Mouse (Mus musculus) kidney, embryonic 16.5 days (tissue): Measurements from ENCODE around the gene Cspg4. TPM values are rescaled to one million over a fixed set of nuclear protein-coding genes. Genes with fewer than 3 reads are reported as not detected.
"Not testable (repeated sequence)": the region's sequence is repeated elsewhere in the genome, so short reads cannot be mapped to it uniquely, and the experiment has no call there.

Experiments used
- ATAC-seq: fragments of 200-750 bp; cut with Nextera tagmentation; 2 replicates; pipeline ENCODE4 v1.8.0; 2017; ENCODE audit warnings: moderate TSS enrichment; ENCODE audit not compliant: low FRiP score, low TSS enrichment
- H3K27ac ChIP-seq: fragments of 300-500 bp; sonication (generic); 2 replicates; pipeline ENCODE4 v1.5.1; 2014; ENCODE audit warnings: low read length
- H3K27me3 ChIP-seq: fragments of 300-500 bp; sonication (generic); 2 replicates; pipeline ENCODE4 v1.6.1; 2014; ENCODE audit warnings: low read length, control low read depth, mixed read lengths; ENCODE audit not compliant: insufficient read depth
- H3K36me3 ChIP-seq: fragments of 300-500 bp; sonication (generic); 2 replicates; pipeline ENCODE4 v1.6.1; 2014; ENCODE audit warnings: low read length, control low read depth, mixed read lengths; ENCODE audit not compliant: insufficient read depth
- H3K4me1 ChIP-seq: fragments of 300-500 bp; sonication (generic); 2 replicates; pipeline ENCODE4 v1.6.1; 2014; ENCODE audit warnings: low read length, control low read depth, mixed read lengths; ENCODE audit not compliant: insufficient read depth
- H3K4me2 ChIP-seq: fragments of 300-500 bp; sonication (generic); replicated peaks from 2 replicates; pipeline ENCODE4 v1.6.1; 2014; ENCODE audit warnings: low read depth, low read length
- H3K4me3 ChIP-seq: fragments of 300-500 bp; sonication (generic); 2 replicates; pipeline ENCODE4 v1.5.1; 2014; ENCODE audit warnings: mild to moderate bottlenecking, low read length
- H3K9ac ChIP-seq: fragments of 300-500 bp; sonication (generic); replicated peaks from 2 replicates; pipeline ENCODE4 v1.6.1; 2014; ENCODE audit warnings: low read length
- H3K9me3 ChIP-seq: fragments of 300-500 bp; sonication (generic); 2 replicates; pipeline ENCODE4 v1.6.1; 2016; ENCODE audit warnings: low read length, control low read depth
- WGBS: fragments of 180-500 bp; shearing (Covaris S2); extraction: QIAGEN DNeasy Blood & Tissue Kit; methylation state at CpG from one replicate; pipeline ENCODE4 v1.1.7; 2014; 5-methylcytosine and 5-hydroxymethylcytosine counted together
- polyA plus RNA-seq: library from polyadenylated mRNA; unstranded; fragments of >200 nt; fragmentation: Nextera tagmentation; extraction: Ambion mirVana; gene quantifications from 2 replicates; pipeline ENCODE4 v1.2.1, GENCODE M21; 2015

Gene Cspg4
- polyA plus RNA-seq, 1 experiment from 2014 or later: 32.6 TPM

DNA sequence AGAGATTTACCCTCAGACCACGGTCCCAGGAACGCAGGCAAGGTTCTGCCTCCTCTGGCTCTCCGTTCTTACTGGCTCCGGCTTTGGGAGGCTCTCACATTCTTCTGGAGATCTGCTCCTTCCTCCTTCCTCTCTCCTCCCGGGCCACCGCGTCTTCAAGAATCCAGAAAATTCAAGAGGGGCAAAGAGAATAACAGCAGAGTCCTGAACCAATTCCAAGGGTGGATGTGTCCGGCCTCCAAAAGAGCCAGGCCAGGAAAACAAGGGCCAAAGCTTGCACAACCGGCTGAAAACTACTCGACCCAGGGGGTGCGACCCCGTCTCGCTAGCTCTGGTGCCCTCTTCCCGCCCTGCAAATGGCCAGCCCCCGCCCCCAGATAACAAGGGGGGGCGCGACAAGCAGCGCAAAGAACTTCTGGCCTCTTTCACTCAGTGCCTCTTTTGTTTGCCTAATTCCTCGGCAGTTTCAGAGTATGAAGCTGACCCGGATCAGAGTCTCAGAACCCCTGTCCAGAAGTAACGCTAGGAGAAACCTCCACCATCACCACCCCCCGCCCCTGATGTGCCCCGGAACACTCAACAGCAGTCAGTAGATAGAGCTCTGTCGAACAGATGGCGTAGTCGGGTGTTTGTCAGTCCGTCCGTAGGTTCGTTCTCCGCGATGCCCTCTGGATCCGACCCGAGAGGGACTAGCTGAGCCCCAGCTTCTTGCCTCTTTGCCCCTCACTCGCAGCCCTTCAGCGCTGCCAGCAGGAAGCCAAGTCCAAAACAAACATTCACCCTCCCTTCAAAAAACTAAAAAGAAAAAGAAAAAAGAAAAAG is 62.6 kb downstream of the Cspg4 start:
- H3K27ac ChIP-seq: peak overlapping the region; percentile 98
- peak overlapping the region; percentile 90 for H3K4me2 ChIP-seq

DNA sequence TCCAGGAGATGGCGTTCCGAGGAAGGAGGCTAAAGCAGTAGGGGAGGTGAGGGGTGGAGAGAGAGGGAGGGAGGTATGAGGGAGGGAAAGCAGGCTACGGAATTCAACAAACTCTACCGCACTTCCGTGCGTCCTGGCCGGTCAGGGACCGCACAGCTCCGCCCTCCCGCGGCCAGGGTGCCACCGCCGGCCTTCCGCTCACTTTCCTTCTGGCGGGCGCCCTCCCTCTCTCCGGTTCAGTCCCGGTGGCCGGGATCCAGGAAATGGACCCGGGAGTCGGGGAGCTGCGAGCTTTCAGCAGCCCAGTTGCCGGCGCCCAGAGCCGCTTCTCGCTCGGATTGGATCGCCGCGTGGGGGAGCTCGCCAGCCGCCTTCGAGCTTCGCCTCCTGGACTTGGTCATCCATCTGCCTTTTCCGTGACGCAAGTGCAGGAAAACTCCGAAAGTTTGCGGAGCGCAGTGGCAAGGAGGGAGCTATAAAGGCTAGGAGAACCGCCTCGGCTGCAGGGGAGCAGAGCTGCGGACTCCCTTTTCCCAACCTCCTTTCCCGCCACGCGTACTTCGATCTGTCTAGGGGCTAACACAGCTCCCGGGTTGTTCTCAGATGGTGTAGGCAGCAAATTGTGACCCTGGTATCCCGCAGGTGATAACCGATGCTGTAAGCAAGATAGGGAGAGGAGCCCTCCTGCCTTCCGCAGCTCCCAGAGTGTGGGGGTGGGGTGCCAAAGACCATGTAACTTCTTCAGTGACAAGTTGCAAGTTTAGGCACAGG is 63.4 kb downstream of the Cspg4 start, which contains the start of gene Snx33:
Gene Snx33 (minus strand): TSS at position 331 of the 771 bp plus-strand sequence.
- Histone ChIP-seq H3K4me1 (peaks cover 44% of the 10 kb centered on the region), H3K4me2 (peak within 1 kb of the TSS; percentile 90), H3K9ac (peak within 1 kb of the TSS; percentile 76), H3K9me3 (no peaks in the 10 kb centered on the region), H3K4me3 (peak within 1 kb of the TSS; percentile 71), H3K36me3 (no peaks in the 10 kb centered on the region), H3K27ac (peak within 1 kb of the TSS; percentile 98), H3K27me3 (no peaks in the 10 kb centered on the region)
- ATAC-seq: peak; percentile 88
- WGBS: under 1% methylated on average over 50 of the region's 50 CpGs

More for the DNA sequence above, 62.6 kb downstream of the Cspg4 start:
- peak; percentile 28; the same call in 1 of the 2 replicates for ATAC-seq
- H3K4me3 ChIP-seq: peak overlapping the region; percentile 71
- WGBS: under 1% methylated on average over 35 of the region's 35 CpGs
- H3K27me3 ChIP-seq: no peaks in the 10 kb centered on the region
- peak overlapping the region; percentile 76 for H3K9ac ChIP-seq
- peaks cover 51% of the 10 kb centered on the region for H3K4me1 ChIP-seq
- no peaks in the 10 kb centered on the region for H3K9me3 ChIP-seq
- H3K36me3 ChIP-seq: peaks cover under 1% of the 10 kb centered on the region

DNA sequence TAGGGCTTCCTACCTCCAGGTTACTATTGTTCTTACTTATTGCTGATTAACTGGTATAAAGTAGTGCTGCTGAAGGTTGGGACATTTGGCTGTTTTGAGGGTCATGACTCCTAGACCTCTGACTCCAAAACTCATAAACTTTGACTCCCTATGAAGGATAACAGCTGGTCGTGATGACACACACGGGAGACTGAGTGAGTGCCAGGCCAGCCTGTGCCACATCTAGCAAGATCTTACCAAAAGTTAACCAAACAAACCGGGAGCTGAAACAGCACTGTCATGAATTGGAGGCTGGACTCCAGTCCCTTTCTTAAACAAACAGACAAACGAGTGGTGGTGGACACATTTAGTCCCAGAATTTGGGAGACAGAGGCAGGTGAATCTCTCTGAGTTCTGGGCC is 64.7 kb downstream of the Cspg4 start:
- no peak overlapping the region for H3K4me3 ChIP-seq
- H3K36me3 ChIP-seq: no peaks in the 10 kb centered on the region
- no peak for ATAC-seq
- H3K4me1 ChIP-seq: peaks cover 31% of the 10 kb centered on the region
- H3K27me3 ChIP-seq: no peaks in the 10 kb centered on the region
- H3K9ac ChIP-seq: no peak overlapping the region
- 22% methylated on average over 4 of the region's 4 CpGs for WGBS
- H3K4me2 ChIP-seq: no peak overlapping the region
- no peaks in the 10 kb centered on the region for H3K9me3 ChIP-seq
- no peak overlapping the region for H3K27ac ChIP-seq

DNA sequence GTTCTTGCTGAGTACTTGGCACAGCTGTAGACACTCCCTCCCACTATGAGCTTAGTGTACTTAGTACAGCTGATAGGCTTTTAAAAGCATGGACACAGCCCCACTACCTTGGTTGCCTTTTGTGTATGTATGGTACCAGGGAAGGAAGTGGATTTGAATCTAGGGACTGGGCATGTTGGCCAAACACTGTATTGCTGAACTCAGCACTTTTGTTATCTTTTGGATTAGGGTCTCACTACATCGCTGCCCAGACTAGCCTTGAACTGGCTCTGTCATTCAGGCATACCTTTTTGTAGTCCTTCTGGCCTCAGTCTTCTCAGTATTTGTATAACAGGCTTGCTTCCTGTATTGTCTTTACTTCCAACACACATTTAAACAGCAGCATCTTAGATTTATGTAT is 65.7 kb downstream of the Cspg4 start:
- Histone ChIP-seq H3K36me3 (no peaks in the 10 kb centered on the region), H3K27me3 (no peaks in the 10 kb centered on the region), H3K9ac (no peak overlapping the region), H3K27ac (no peak overlapping the region), H3K4me3 (no peak overlapping the region), H3K4me2 (no peak overlapping the region), H3K4me1 (peaks cover 21% of the 10 kb centered on the region), H3K9me3 (no peaks in the 10 kb centered on the region)
- 83% methylated on average over 1 of the region's 1 CpGs for WGBS
- no peak for ATAC-seq

DNA sequence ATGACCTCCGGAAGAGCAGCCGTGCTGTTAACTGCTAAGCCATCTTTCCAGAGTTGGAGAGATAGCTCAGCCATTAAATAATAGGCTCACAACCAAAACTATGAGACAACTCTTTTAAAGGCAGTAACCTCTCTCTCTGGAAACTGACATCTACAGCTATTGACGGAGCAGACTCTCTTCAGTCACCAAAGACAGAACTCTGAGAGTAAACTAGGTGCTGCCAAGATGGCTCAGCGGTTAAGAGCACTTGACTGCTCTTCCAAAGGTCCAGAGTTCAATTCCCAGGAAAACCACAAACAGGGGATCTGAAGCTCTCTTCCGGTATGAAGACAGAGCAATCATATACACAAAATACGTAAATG is 72.0 kb downstream of the Cspg4 start:
- no peaks in the 10 kb centered on the region for H3K27me3 ChIP-seq
- peak overlapping the region; percentile 57; the same call in 1 of the 2 replicates for H3K27ac ChIP-seq
- 0 out of 2 replicates have a peak, but pooled peaks have one; percentile 2 for ATAC-seq
- H3K4me2 ChIP-seq: peak overlapping the region; percentile 92
- H3K36me3 ChIP-seq: no peaks in the 10 kb centered on the region
- peak overlapping the region; percentile 60 for H3K9ac ChIP-seq
- H3K4me3 ChIP-seq: peak overlapping the region; percentile 85
- no peaks in the 10 kb centered on the region for H3K9me3 ChIP-seq
- 22% methylated on average over 6 of the region's 6 CpGs for WGBS
- peaks cover 16% of the 10 kb centered on the region for H3K4me1 ChIP-seq

DNA sequence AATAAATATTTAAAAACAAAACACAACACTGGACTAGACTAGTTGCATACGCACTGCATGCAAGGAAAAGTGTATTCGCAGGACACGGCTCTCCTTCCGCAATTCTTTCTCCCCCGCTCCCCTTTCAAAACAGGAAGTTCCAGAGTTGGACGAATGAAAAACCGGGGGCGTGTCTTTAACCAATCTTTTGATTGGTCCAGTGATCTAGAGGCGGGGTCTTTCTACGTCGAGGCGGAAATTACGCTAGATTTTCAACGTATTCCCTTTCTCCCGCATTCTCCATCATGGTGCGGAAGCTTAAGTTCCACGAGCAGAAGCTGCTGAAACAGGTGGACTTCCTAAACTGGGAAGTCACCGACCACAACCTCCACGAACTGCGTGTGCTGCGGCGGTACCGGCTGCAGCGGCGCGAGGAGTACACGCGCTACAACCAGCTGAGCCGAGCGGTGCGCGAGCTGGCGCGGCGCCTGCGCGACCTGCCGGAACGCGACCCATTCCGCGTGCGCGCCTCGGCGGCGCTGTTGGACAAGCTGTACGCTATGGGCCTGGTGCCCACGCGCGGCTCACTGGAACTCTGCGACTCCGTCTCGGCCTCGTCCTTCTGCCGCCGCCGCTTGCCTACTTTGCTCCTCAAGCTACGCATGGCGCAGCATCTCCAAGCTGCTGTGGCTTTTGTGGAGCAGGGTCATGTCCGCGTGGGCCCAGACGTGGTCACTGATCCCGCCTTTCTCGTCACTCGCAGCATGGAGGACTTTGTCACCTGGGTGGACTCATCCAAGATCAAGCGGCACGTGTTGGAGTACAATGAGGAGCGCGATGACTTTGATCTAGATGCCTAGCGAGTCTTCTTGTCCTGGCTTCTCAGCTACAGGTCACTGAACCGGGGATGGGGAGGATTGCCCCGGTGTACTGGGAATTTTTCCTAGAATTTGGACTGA is 72.7 kb downstream of the Cspg4 start, which contains the start of gene Imp3:
Gene Imp3 (plus strand): TSS at position 253 of the 938 bp plus-strand sequence.
- H3K9ac ChIP-seq: peak within 1 kb of the TSS; percentile 83
- H3K4me3 ChIP-seq: peak within 1 kb of the TSS; percentile 85
- H3K4me1 ChIP-seq: peaks cover 16% of the 10 kb centered on the region
- H3K27me3 ChIP-seq: no peaks in the 10 kb centered on the region
- peak; percentile 95 for ATAC-seq
- H3K4me2 ChIP-seq: peak within 1 kb of the TSS; percentile 92
- H3K27ac ChIP-seq: peak within 1 kb of the TSS; percentile 92
- WGBS: under 1% methylated on average over 73 of the region's 73 CpGs
- H3K36me3 ChIP-seq: no peaks in the 10 kb centered on the region
- H3K9me3 ChIP-seq: no peaks in the 10 kb centered on the region

DNA sequence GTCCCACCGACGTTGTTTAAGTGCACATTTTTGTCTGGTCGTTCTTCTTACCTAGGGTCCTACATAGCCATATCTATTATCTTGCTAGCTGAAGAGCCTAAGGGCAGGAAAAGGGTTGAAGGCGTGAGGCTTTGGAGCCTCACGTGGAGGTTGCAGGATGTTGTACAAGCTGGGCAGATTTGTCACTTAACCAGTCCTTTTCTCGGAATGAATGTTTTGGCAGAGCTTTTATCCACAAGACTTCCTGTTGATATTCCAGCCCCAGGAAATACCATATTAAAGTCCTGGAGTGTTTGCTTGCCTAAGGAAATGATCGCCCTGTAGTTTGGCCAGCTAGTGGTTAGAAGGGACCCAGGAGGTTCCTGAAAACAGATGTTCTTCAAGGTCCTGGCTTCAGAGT is 73.5 kb downstream of the Cspg4 start:
- Histone ChIP-seq H3K4me3 (peak overlapping the region; percentile 85), H3K9me3 (no peaks in the 10 kb centered on the region), H3K27me3 (no peaks in the 10 kb centered on the region), H3K4me1 (peaks cover 16% of the 10 kb centered on the region), H3K27ac (peak overlapping the region; percentile 92), H3K9ac (peak overlapping the region; percentile 83), H3K4me2 (peak overlapping the region; percentile 92), H3K36me3 (no peaks in the 10 kb centered on the region)
- WGBS: 0% methylated on average over 7 of the region's 7 CpGs
- ATAC-seq: no peak

DNA sequence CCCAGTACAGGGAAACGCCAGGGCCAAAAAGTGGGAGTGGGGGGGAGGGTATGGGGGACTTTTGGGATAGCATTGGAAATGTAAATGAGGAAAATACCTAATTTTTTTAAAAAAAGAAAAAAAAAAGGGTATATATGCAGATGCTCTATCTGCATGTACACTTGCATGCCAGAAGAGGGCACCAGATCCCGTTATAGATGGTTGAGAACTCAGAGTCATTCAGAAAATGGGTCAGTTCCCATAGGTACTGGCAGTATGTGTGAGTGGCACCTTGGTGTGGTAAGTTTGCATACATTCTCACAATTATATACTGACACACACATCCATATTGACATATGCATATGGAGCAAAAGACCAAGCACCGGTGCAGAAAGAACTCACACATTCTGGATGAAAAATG is 82.6 kb downstream of the Cspg4 start:
- not testable (repeated sequence) for H3K27me3 ChIP-seq, H3K9ac ChIP-seq, H3K4me1 ChIP-seq, H3K9me3 ChIP-seq, H3K36me3 ChIP-seq, ATAC-seq, H3K4me3 ChIP-seq, H3K4me2 ChIP-seq, H3K27ac ChIP-seq
- 34% methylated on average over 3 of the region's 3 CpGs for WGBS

DNA sequence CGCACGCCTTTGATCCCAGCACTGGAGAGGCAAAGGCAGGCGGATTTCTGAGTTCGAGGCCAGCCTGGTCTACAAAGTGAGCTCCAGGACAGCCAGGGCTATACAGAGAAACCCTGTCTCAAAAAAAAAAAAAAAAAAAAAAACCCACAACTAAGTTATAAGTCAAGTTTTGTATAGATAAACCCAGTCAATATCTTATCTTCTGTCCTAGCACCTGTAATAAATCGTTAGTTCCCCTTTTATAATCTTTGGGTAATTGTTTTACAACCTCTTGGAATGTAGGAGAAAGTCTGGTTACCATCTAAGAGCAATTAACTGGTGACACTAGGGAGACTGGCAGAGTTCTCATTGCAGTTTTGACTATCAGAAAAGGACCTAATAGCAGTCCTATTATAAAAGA is 83.9 kb downstream of the Cspg4 start:
- H3K27ac ChIP-seq, H3K36me3 ChIP-seq, H3K9me3 ChIP-seq, H3K4me3 ChIP-seq, H3K27me3 ChIP-seq, ATAC-seq, H3K4me2 ChIP-seq, H3K9ac ChIP-seq, H3K4me1 ChIP-seq: not testable (repeated sequence)
- WGBS: 55% methylated on average over 5 of the region's 5 CpGs
